Mouse (Mus musculus) ovary, adult 18-20 months (tissue): Measurements from ENCODE around the gene Prpf38b.
"Not testable (repeated sequence)": the region's sequence is repeated elsewhere in the genome, so short reads cannot be mapped to it uniquely, and the experiment has no call there.

Experiments used
- DNase-seq: peaks from one replicate; pipeline ENCODE4 v3.0.0; 2022; ENCODE audit warnings: low spot score, mixed read lengths

Prpf38b gene

GRCm38 (mm10) chr3:108900681-108901080 lies 10.8 kb downstream of the Prpf38b start:
- DNase-seq, result no peak

GRCm38 (mm10) chr3:108900147-108900546 lies 11.4 kb downstream of the Prpf38b start:
- DNase-seq, result no peak

- no peak for DNase-seq
Observed at GRCm38 (mm10) chr3:108898640-108899039, 12.9 kb downstream of the Prpf38b start.

- DNase-seq, result no peak
Observed at GRCm38 (mm10) chr3:108892914-108893313, 18.6 kb downstream of the Prpf38b start.

GRCm38 (mm10) chr3:108892080-108892479 lies 19.4 kb downstream of the Prpf38b start:
- DNase-seq, result no peak

GRCm38 (mm10) chr3:108889908-108890307 lies 21.6 kb downstream of the Prpf38b start, which contains the start of gene Fndc7:
TSS of gene Fndc7 (minus strand) at chr3:108890008.
- no peak for DNase-seq

- no peak for DNase-seq
Observed at GRCm38 (mm10) chr3:108887618-108887975, 23.9 kb downstream of the Prpf38b start.

GRCm38 (mm10) chr3:108886934-108887617 lies 24.5 kb downstream of the Prpf38b start:
- no peak for DNase-seq

GRCm38 (mm10) chr3:108885686-108886530 lies 25.6 kb downstream of the Prpf38b start:
- no peak for DNase-seq

- DNase-seq, result no peak
Observed at GRCm38 (mm10) chr3:108884706-108885289, 26.7 kb downstream of the Prpf38b start.

- DNase-seq, result no peak
Observed at GRCm38 (mm10) chr3:108883067-108883466, 28.5 kb downstream of the Prpf38b start.

- DNase-seq, result not testable (repeated sequence)
Observed at GRCm38 (mm10) chr3:108881873-108882272, 29.7 kb downstream of the Prpf38b start.

- no peak for DNase-seq
Observed at GRCm38 (mm10) chr3:108880544-108881507, 30.7 kb downstream of the Prpf38b start.

GRCm38 (mm10) chr3:108879836-108880435 lies 31.6 kb downstream of the Prpf38b start:
- no peak for DNase-seq

GRCm38 (mm10) chr3:108879129-108879528 lies 32.4 kb downstream of the Prpf38b start:
- no peak for DNase-seq

- no peak for DNase-seq
Observed at GRCm38 (mm10) chr3:108870631-108871030, 40.9 kb downstream of the Prpf38b start.

GRCm38 (mm10) chr3:108867449-108867848 lies 44.1 kb downstream of the Prpf38b start:
- no peak for DNase-seq

- DNase-seq, result no peak
Observed at GRCm38 (mm10) chr3:108865676-108866075, 45.9 kb downstream of the Prpf38b start.

GRCm38 (mm10) chr3:108865129-108865528 lies 46.4 kb downstream of the Prpf38b start:
- no peak for DNase-seq

- DNase-seq, result no peak
Observed at GRCm38 (mm10) chr3:108863091-108863490, 48.4 kb downstream of the Prpf38b start.

- DNase-seq, result not testable (repeated sequence)
Observed at GRCm38 (mm10) chr3:108862282-108862681, 49.2 kb downstream of the Prpf38b start.
